Mouse (Mus musculus): ENCODE results near the gene Arfip1. TPM values are rescaled to one million over a fixed set of nuclear protein-coding genes. Genes with fewer than 3 reads are reported as not detected.

Gene Arfip1
- polyA plus RNA-seq, 1 experiment from 2014 or later: 55.9 TPM

- Histone ChIP-seq H3K4me2 (no peak overlapping the region), H3K4me3 (replicated peaks) (no peak overlapping the region), H3K27me3 (replicated peaks) (no peaks in the 10 kb centered on the region), H3K4me1 (0 out of 2 replicates have a peak, but pooled peaks cover 7% of the 10 kb centered on the region), H3K9ac (no peak overlapping the region), H3K9me3 (no peaks in the 10 kb centered on the region), H3K27ac (no peak overlapping the region), H3K36me3 (no peaks in the 10 kb centered on the region)
- WGBS: 75% methylated on average over 4 of the region's 4 CpGs
- no peak for ATAC-seq (ENCODE audit: insufficient read depth, low FRiP score, low read depth)
Measured at GRCm38 (mm10) chr3:84484333-84484732, 98.1 kb downstream of the Arfip1 start.

- no peak overlapping the region for H3K4me3 ChIP-seq (replicated peaks)
- no peak overlapping the region for H3K4me2 ChIP-seq
- ATAC-seq (ENCODE audit: insufficient read depth, low FRiP score, low read depth): no peak
- H3K27ac ChIP-seq: no peak overlapping the region
- H3K9me3 ChIP-seq: no peaks in the 10 kb centered on the region
- H3K36me3 ChIP-seq: no peaks in the 10 kb centered on the region
- 92% methylated on average over 6 of the region's 6 CpGs for WGBS
- H3K4me1 ChIP-seq: peaks cover 19% of the 10 kb centered on the region; the same call in 1 of the 2 replicates
- H3K9ac ChIP-seq: no peak overlapping the region
- peaks cover 2% of the 10 kb centered on the region; the same call in 1 of the 2 replicates for H3K27me3 ChIP-seq (replicated peaks)
Measured at GRCm38 (mm10) chr3:84482121-84482520, 100.3 kb downstream of the Arfip1 start.

- peak overlapping the region; percentile 92 for H3K4me2 ChIP-seq
- peak overlapping the region; percentile 59 for H3K4me3 ChIP-seq (replicated peaks)
- peak overlapping the region; percentile 84 for H3K27ac ChIP-seq
- peaks cover 2% of the 10 kb centered on the region; the same call in 1 of the 2 replicates for H3K27me3 ChIP-seq (replicated peaks)
- H3K4me1 ChIP-seq: peaks cover 19% of the 10 kb centered on the region; the same call in 1 of the 2 replicates
- 5% methylated on average over 11 of the region's 11 CpGs for WGBS
- ATAC-seq (ENCODE audit: insufficient read depth, low FRiP score, low read depth): no peak; the same call in 1 of the 2 replicates
- no peaks in the 10 kb centered on the region for H3K9me3 ChIP-seq
- no peak overlapping the region for H3K9ac ChIP-seq
- H3K36me3 ChIP-seq: no peaks in the 10 kb centered on the region
Measured at GRCm38 (mm10) chr3:84481104-84481503, 101.3 kb downstream of the Arfip1 start.

GRCm38 (mm10) chr3:84480006-84480897 is 102.2 kb downstream of the Arfip1 start, which contains the start of gene Fhdc1:
Fhdc1 (minus strand) TSS chr3:84480429.
- under 1% methylated on average over 81 of the region's 82 CpGs for WGBS
- peak; percentile 82 for ATAC-seq (ENCODE audit: insufficient read depth, low FRiP score, low read depth)
- Histone ChIP-seq H3K4me3 (replicated peaks) (peak within 1 kb of the TSS; percentile 59), H3K4me1 (peaks cover 19% of the 10 kb centered on the region; the same call in 1 of the 2 replicates), H3K4me2 (peak within 1 kb of the TSS; percentile 92), H3K27me3 (replicated peaks) (peaks cover 2% of the 10 kb centered on the region; the same call in 1 of the 2 replicates), H3K9me3 (no peaks in the 10 kb centered on the region), H3K27ac (peak within 1 kb of the TSS; percentile 84), H3K9ac (peak within 1 kb of the TSS; percentile 47), H3K36me3 (no peaks in the 10 kb centered on the region)

GRCm38 (mm10) chr3:84479293-84480005 is 103.0 kb downstream of the Arfip1 start:
- Histone ChIP-seq H3K36me3 (no peaks in the 10 kb centered on the region), H3K4me1 (peaks cover 22% of the 10 kb centered on the region; the same call in 1 of the 2 replicates), H3K4me2 (peak overlapping the region; percentile 92), H3K9me3 (no peaks in the 10 kb centered on the region), H3K9ac (peak overlapping the region; percentile 47), H3K27ac (peak overlapping the region; percentile 84; the same call in 1 of the 2 replicates), H3K27me3 (replicated peaks) (peaks cover 2% of the 10 kb centered on the region; the same call in 1 of the 2 replicates), H3K4me3 (replicated peaks) (peak overlapping the region; percentile 59)
- WGBS: 1% methylated on average over 61 of the region's 61 CpGs
- peak; percentile 78 for ATAC-seq (ENCODE audit: insufficient read depth, low FRiP score, low read depth)

GRCm38 (mm10) chr3:84478896-84479292 is 103.5 kb downstream of the Arfip1 start:
- peaks cover 2% of the 10 kb centered on the region; the same call in 1 of the 2 replicates for H3K27me3 ChIP-seq (replicated peaks)
- H3K4me2 ChIP-seq: peak overlapping the region; percentile 92
- WGBS: 7% methylated on average over 12 of the region's 12 CpGs
- H3K9me3 ChIP-seq: no peaks in the 10 kb centered on the region
- H3K36me3 ChIP-seq: no peaks in the 10 kb centered on the region
- peaks cover 27% of the 10 kb centered on the region; the same call in 1 of the 2 replicates for H3K4me1 ChIP-seq
- no peak overlapping the region for H3K27ac ChIP-seq
- H3K4me3 ChIP-seq (replicated peaks): peak overlapping the region; percentile 59
- peak overlapping the region; percentile 47 for H3K9ac ChIP-seq
- ATAC-seq (ENCODE audit: insufficient read depth, low FRiP score, low read depth): no peak

GRCm38 (mm10) chr3:84478195-84478594 is 104.2 kb downstream of the Arfip1 start:
- Histone ChIP-seq H3K27me3 (replicated peaks) (peaks cover 2% of the 10 kb centered on the region; the same call in 1 of the 2 replicates), H3K4me3 (replicated peaks) (peak overlapping the region; percentile 59), H3K9ac (no peak overlapping the region), H3K36me3 (no peaks in the 10 kb centered on the region), H3K4me1 (peaks cover 33% of the 10 kb centered on the region), H3K9me3 (no peaks in the 10 kb centered on the region), H3K27ac (no peak overlapping the region), H3K4me2 (peak overlapping the region; percentile 92)
- whole genome bisulfite sequencing: 22% methylated on average over 7 of the region's 7 CpGs
- no peak for ATAC-seq (ENCODE audit: insufficient read depth, low FRiP score, low read depth)

GRCm38 (mm10) chr3:84477498-84477897 is 104.9 kb downstream of the Arfip1 start:
- Histone ChIP-seq H3K4me1 (peaks cover 40% of the 10 kb centered on the region), H3K36me3 (no peaks in the 10 kb centered on the region), H3K9ac (no peak overlapping the region), H3K27ac (no peak overlapping the region), H3K4me2 (0 out of 2 replicates have a peak overlapping the region, but pooled peaks have one; percentile 92), H3K4me3 (replicated peaks) (peak overlapping the region; percentile 59), H3K27me3 (replicated peaks) (peaks cover 2% of the 10 kb centered on the region; the same call in 1 of the 2 replicates), H3K9me3 (no peaks in the 10 kb centered on the region)
- ATAC-seq (ENCODE audit: insufficient read depth, low FRiP score, low read depth): no peak
- WGBS: 86% methylated on average over 1 of the region's 1 CpGs

- no peaks in the 10 kb centered on the region for H3K9me3 ChIP-seq
- H3K4me1 ChIP-seq: peaks cover 41% of the 10 kb centered on the region
- ATAC-seq (ENCODE audit: insufficient read depth, low FRiP score, low read depth): no peak
- H3K9ac ChIP-seq: no peak overlapping the region
- peaks cover 2% of the 10 kb centered on the region; the same call in 1 of the 2 replicates for H3K27me3 ChIP-seq (replicated peaks)
- H3K36me3 ChIP-seq: no peaks in the 10 kb centered on the region
- H3K27ac ChIP-seq: no peak overlapping the region
- H3K4me3 ChIP-seq (replicated peaks): no peak overlapping the region
- H3K4me2 ChIP-seq: no peak overlapping the region
- 84% methylated on average over 12 of the region's 12 CpGs for WGBS
Measured at GRCm38 (mm10) chr3:84474981-84475775, 107.2 kb downstream of the Arfip1 start.

GRCm38 (mm10) chr3:84474398-84474797 is 108.0 kb downstream of the Arfip1 start:
- Histone ChIP-seq H3K27ac (no peak overlapping the region; the same call in 1 of the 2 replicates), H3K9me3 (no peaks in the 10 kb centered on the region), H3K4me3 (replicated peaks) (no peak overlapping the region), H3K36me3 (no peaks in the 10 kb centered on the region), H3K27me3 (replicated peaks) (peaks cover 2% of the 10 kb centered on the region; the same call in 1 of the 2 replicates), H3K9ac (no peak overlapping the region), H3K4me2 (peak overlapping the region; percentile 41; the same call in 1 of the 2 replicates), H3K4me1 (peaks cover 37% of the 10 kb centered on the region)
- 58% methylated on average over 6 of the region's 6 CpGs for WGBS
- ATAC-seq (ENCODE audit: insufficient read depth, low FRiP score, low read depth): no peak

GRCm38 (mm10) chr3:84472955-84473354 is 109.5 kb downstream of the Arfip1 start:
- no peaks in the 10 kb centered on the region; the same call in 1 of the 2 replicates for H3K36me3 ChIP-seq
- H3K27me3 ChIP-seq (replicated peaks): no peaks in the 10 kb centered on the region; the same call in 1 of the 2 replicates
- peaks cover 26% of the 10 kb centered on the region for H3K4me1 ChIP-seq
- no peak overlapping the region for H3K9ac ChIP-seq
- H3K27ac ChIP-seq: peak overlapping the region; percentile 72
- H3K4me3 ChIP-seq (replicated peaks): 0 out of 2 replicates have a peak overlapping the region, but pooled peaks have one; percentile 8
- H3K9me3 ChIP-seq: no peaks in the 10 kb centered on the region
- no peak for ATAC-seq (ENCODE audit: insufficient read depth, low FRiP score, low read depth)
- WGBS: 23% methylated on average over 5 of the region's 5 CpGs
- peak overlapping the region; percentile 41 for H3K4me2 ChIP-seq

Measured in stomach, embryonic 15.5 days (tissue).